Mouse (Mus musculus): Measurements from ENCODE around the gene Tmem175. TPM values are rescaled to one million over a fixed set of nuclear protein-coding genes. Genes with fewer than 3 reads are reported as not detected.

Tmem175 gene
- total RNA-seq, 2 experiments from 2014 or later = 6.5 to 20.5 TPM

Other genes with a start within 250 kb of the Tmem175 start
- not detected in 2 replicates for gene Pde6b, start 241.4 kb upstream of the Tmem175 start, total RNA-seq (2014; fragmentation: Nextera tagmentation)
- gene Pde6b, start 241.4 kb upstream of the Tmem175 start, total RNA-seq (2017) = not detected in 2 replicates
- 469 and 530 TPM in 2 replicates for gene Atp5k, start 195.3 kb upstream of the Tmem175 start, total RNA-seq (2014; fragmentation: Nextera tagmentation)
- 315 and 364 TPM in 2 replicates for gene Atp5k, start 195.3 kb upstream of the Tmem175 start, total RNA-seq (2017)
- 0.22 TPM in 1 of 2 replicates, not detected in the other for gene Mfsd7a, start 180.9 kb upstream of the Tmem175 start, total RNA-seq (2014; fragmentation: Nextera tagmentation)
- 0.23 TPM in 1 of 2 replicates, not detected in the other for gene Mfsd7a, start 180.9 kb upstream of the Tmem175 start, total RNA-seq (2017)
- gene Pcgf3, start 168.5 kb upstream of the Tmem175 start, total RNA-seq (2014; fragmentation: Nextera tagmentation) = 30.8 and 41.9 TPM in 2 replicates
- gene Pcgf3, start 168.5 kb upstream of the Tmem175 start, total RNA-seq (2017) = 10.0 and 16.2 TPM in 2 replicates
- not detected in 2 replicates for gene Cplx1, start 79.7 kb upstream of the Tmem175 start, total RNA-seq (2014; fragmentation: Nextera tagmentation)
- gene Cplx1, start 79.7 kb upstream of the Tmem175 start, total RNA-seq (2017) = not detected in 2 replicates
- gene Gak, start within 50 bp of the Tmem175 start, total RNA-seq (2014; fragmentation: Nextera tagmentation) = 66.2 and 88.6 TPM in 2 replicates
- 101 and 104 TPM in 2 replicates for gene Gak, start within 50 bp of the Tmem175 start, total RNA-seq (2017)
- 19.9 and 20.7 TPM in 2 replicates for gene Idua, start 30.6 kb downstream of the Tmem175 start, total RNA-seq (2014; fragmentation: Nextera tagmentation)
- 2.8 and 7.8 TPM in 2 replicates for gene Idua, start 30.6 kb downstream of the Tmem175 start, total RNA-seq (2017)
- 16.3 and 24.7 TPM in 2 replicates for gene Dgkq, start 39.9 kb downstream of the Tmem175 start, total RNA-seq (2014; fragmentation: Nextera tagmentation)
- 10.5 and 13.0 TPM in 2 replicates for gene Dgkq, start 39.9 kb downstream of the Tmem175 start, total RNA-seq (2017)
- gene Slc26a1, start 45.8 kb downstream of the Tmem175 start, total RNA-seq (2014; fragmentation: Nextera tagmentation) = 22.9 and 25.8 TPM in 2 replicates
- 10.7 and 12.3 TPM in 2 replicates for gene Slc26a1, start 45.8 kb downstream of the Tmem175 start, total RNA-seq (2017)
- gene Fgfrl1, start 62.6 kb downstream of the Tmem175 start, total RNA-seq (2014; fragmentation: Nextera tagmentation) = 16.8 and 29.8 TPM in 2 replicates
- 7.5 and 8.4 TPM in 2 replicates for gene Fgfrl1, start 62.6 kb downstream of the Tmem175 start, total RNA-seq (2017)
- gene Rnf212, start 145.2 kb downstream of the Tmem175 start, total RNA-seq (2014; fragmentation: Nextera tagmentation) = not detected in 2 replicates
- gene Rnf212, start 145.2 kb downstream of the Tmem175 start, total RNA-seq (2017) = not detected in 2 replicates
- gene Tmed11, start 165.6 kb downstream of the Tmem175 start, total RNA-seq (2014; fragmentation: Nextera tagmentation) = not detected in 2 replicates
- not detected in 2 replicates for gene Tmed11, start 165.6 kb downstream of the Tmem175 start, total RNA-seq (2017)
- gene Vmn2r8, start 179.1 kb downstream of the Tmem175 start, total RNA-seq (2014; fragmentation: Nextera tagmentation) = not detected in 2 replicates
- not detected in 2 replicates for gene Vmn2r8, start 179.1 kb downstream of the Tmem175 start, total RNA-seq (2017)
- not detected in 2 replicates for gene Vmn2r9, start 222.8 kb downstream of the Tmem175 start, total RNA-seq (2014; fragmentation: Nextera tagmentation)
- gene Vmn2r9, start 222.8 kb downstream of the Tmem175 start, total RNA-seq (2017) = not detected in 2 replicates